Mouse (Mus musculus) left cerebral cortex, adult 18-20 months (tissue): Measurements from ENCODE around the gene Zswim4. TPM values are rescaled to one million over a fixed set of nuclear protein-coding genes. Genes with fewer than 3 reads are reported as not detected.

Experiments
- DNase-seq, 2 experiments: peaks; one replicate each; pipeline ENCODE4 v3.0.0; 2021 to 2022; ENCODE audit warnings: low spot score in 2 of 2, mixed read lengths in 1 of 2
- total RNA-seq, 2 experiments: library from RNA; stranded (reverse); gene quantifications; 2 replicates each; pipeline ENCODE4 v1.2.3; 2021

The Zswim4 gene
- total RNA-seq, 2 experiments from 2014 or later: 16.8 to 19.1 TPM

- no peak for DNase-seq
These were observed 6.1 kb downstream of the Zswim4 start for GRCm38 (mm10) chr8:84230735-84231134.

GRCm38 (mm10) chr8:84223322-84224029 lies 13.4 kb downstream of the Zswim4 start:
- no peak for DNase-seq

DNA sequence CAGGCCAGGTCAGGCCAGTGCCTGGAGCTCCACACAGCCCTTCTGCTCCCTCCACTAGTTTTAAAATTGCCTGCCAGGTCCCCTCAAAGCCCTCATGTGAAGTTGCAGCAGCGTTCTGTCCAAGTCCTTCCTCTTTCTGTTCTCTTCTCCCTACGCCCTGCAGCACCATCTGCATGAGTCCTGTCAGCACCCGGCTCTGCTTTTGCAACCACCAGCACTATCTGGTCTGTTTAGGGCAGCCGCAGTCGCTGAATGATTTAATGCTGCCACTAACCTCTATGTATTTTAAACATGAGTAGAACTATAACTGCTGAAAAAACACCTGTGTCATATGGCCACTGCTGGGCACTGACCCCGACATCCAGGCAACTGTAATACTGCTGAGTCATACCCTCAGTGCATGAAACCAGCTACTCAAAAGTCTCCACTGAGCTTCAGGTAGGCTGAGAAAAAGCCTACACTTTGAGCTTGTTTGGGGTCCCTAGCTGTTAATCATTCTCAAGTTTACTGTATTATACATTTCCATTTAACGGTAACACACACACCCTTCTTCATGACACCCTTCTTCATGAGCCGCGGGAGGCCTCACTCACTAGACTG lies 14.2 kb downstream of the Zswim4 start:
- DNase-seq: no peak

DNA sequence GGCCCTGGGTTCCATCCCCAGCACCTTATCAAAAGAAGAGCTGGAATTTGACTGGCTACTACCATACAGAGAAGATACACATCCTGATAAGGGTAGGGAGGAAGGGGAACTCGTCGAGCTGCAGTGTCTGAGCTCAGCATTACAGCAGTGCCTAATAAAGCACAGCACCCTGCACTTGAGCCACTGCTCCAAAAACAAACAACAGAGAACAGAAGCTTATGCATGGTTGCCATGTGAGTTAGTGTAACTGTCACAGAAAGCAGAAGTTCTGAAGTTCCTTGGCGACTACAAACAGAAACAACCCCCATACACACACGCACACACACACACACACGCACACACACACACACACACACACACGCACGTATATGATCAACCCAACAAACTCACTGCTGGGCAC lies 16.8 kb downstream of the Zswim4 start:
- DNase-seq: no peak

GRCm38 (mm10) chr8:84218143-84218542 lies 18.7 kb downstream of the Zswim4 start:
- no peak for DNase-seq

DNA sequence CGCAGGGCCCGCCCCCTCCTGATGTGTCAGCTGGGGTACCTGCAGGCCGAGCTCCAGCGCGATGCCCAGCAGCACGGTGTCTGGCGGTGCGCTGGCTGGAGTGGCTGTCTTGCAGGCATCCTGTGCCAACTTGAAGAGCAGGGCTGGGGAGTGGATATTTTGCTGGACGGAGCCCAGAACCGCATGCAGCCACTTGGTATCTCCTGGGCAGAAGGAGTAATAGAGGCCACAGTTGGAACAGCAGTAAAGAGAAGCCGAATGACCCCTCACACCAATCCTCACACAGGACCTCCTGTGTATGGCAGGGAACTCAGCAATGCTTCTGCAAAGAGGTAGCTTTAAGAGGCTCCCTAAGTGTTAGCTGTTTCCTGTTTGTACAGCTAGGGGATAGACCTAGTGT lies 19.6 kb downstream of the Zswim4 start:
- DNase-seq: no peak

GRCm38 (mm10) chr8:84213277-84213676 lies 23.6 kb downstream of the Zswim4 start:
- no peak for DNase-seq

DNA sequence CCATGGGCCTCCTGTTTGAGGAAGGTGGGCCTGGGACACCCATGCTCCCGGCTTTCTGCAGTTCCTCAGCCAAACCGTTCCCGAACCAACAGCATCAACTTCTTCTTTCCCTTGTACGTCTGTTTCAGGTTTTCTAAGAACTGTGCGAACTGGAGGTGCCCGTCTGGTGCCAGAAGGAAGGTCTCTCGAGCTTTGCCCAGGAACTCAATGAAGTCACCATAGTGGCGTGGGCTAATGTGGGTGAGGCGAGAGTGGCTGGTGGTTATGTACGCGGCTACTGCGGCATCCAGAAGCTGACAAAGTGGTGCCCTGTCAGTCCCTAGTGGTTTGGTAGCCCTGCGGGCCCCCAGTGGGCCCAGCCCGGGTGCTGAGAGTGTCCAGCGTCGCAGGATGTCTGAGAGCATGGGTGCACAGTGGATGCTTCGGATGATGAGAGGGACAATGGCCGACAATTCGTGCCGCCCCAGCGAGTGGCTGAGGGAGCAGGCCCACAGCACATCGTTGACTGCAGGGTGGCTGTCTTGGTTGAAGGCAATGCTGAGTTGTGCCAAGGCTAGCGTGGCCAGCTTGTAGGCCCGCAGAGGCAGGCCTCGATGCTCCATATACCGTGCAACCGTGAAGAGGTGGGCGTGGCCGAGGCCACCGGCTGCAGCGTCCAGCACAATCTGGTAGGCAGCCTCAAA lies 24.8 kb downstream of the Zswim4 start:
- no peak for DNase-seq

DNA sequence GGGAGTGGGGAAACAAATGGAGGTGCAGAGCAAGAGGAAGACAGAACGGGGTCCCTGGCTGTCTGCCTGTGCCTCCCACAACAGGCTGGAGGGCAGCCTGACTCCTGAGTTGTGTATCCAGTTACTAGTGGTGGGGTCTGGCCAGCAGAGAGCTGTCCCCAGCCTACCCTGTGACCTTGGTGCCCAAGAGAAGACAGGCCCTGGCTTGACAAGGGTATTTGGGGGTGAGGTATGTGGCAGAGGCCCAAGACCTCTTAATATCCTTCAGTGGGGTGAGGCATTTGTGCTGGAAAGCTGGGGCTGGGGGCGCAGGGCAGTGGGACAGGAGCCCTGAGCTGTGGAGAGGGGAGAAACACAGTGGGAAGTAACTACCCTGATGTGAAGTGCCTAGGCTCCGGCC lies 25.7 kb downstream of the Zswim4 start:
- DNase-seq: no peak

DNA sequence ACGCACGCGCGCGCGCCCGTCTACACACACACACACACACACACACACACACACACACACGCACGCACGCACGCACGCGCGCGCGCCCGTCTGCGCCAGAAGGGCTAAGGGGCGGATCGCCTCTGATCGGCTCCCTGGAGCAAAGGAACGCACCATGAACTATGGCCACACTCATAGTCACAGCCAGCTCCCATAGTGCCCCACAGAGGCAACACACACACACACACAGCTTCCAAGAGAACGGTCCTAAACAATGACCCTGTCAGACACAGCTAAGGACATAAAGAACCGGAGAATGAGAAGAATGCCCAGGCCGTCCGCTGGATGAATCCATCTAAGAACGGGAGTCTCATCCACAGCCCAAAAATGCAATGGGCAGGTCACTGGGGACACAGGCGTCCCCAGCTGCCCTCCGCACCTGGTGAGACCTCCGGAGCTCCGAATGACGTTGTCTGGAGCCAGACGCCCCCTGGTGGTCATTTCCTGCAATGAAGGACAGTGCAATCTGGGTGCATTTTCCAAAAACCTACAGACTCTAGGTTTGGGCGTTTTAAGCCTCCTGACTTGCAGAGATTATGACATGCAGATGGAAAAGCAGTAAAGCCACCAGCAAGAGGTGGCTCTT lies 26.6 kb downstream of the Zswim4 start:
- DNase-seq: peak; percentile 81 to 88

- no peak for DNase-seq
These were observed 28.2 kb downstream of the Zswim4 start for GRCm38 (mm10) chr8:84208381-84209380.

GRCm38 (mm10) chr8:84207811-84208210 lies 29.0 kb downstream of the Zswim4 start:
- DNase-seq: no peak

GRCm38 (mm10) chr8:84206666-84207065 lies 30.2 kb downstream of the Zswim4 start:
- no peak for DNase-seq

DNA sequence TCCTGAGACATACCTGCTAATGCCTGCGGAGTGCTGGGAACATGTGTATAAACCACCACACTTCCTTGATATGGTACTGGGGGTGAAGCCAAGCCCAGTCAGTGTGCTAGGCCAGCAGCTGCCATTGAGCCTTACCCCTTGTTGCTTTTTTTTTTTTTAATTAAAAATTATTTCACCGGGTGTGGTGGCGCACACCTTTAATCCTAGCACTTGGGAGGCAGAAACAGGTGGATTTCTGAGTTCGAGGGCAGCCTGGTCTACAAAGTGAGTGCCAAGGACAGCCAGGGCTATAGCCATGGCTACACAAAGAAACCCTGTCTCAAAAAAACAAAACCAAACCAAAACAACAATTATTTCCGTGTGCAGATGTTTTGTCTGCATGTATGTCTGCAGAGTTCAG lies 31.8 kb downstream of the Zswim4 start:
- no peak for DNase-seq

DNA sequence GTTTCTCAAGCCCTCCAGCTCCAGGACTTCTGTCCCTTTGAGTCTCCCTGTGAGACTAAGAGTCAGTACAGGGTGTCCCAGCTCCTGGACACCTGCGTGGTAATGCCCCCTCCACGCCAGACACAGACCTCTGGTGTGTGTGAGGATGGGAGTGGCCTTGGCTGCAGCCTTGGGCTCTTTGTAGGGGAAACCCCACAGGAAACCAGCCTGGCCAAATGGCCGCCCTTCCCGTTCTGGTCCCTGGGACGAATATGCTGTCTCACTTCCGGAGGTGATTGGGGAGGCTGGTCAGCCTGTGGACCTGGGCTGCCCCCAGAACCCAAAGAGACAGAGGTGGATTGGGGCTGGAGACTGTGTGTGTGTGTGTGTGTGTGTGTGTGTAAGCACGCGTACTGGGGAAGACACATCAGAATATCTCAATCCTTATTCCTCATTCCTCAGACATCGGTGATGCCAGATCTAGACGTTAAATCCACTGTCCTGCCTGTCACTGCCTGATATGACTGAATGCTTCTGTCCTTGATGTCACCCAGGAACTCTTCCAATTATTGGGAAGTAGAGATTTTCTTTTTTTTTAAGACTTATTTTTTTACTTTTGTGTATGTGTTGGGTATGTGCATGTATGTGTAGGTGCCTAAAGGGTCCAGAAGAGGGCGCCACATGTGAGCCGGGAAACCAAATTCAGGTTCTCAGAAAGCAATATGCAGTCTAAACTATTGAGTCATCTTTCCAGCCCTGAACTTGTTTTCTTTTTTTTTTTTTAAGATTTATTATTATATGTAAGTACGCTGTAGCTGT lies 32.7 kb downstream of the Zswim4 start:
- no peak for DNase-seq

- peak; percentile 74 to 84 for DNase-seq
These were observed 33.6 kb downstream of the Zswim4 start for GRCm38 (mm10) chr8:84202938-84203917.

DNA sequence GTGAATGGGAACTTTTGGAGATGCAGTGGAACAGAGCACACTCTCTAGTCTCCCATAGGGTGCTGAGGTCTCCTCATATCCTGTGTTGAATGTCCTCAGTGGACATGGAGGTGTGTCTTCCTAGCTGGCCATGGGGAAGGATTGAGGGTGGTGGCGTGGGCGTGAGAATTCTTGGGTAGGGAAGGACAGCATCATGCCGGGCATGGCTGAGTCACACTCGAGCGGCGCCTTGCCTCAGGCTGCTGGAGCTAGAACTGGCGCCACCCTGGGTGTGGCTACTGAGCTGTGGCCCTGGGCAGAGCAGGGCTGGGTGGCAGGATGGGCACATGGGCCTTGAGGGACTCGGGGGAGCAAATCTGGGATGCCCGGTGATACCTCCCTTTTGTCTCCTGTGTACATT lies 34.4 kb downstream of the Zswim4 start:
- DNase-seq: peak; percentile 70 to 73

- peak in 1 of 2 experiments; percentile 63 for DNase-seq
These were observed 35.2 kb downstream of the Zswim4 start for GRCm38 (mm10) chr8:84201545-84202245.
